Mouse (Mus musculus) cerebellum, adult 2 months (tissue): Measurements from ENCODE around the gene Plcb2.

ENCODE experiments used
- CTCF ChIP-seq: fragments of 200-500 bp; IDR thresholded peaks from 2 replicates; pipeline ENCODE4 v1.5.1; 2011; ENCODE audit warnings: low read depth, mild to moderate bottlenecking, control low read depth, low read length, moderate library complexity, borderline replicate concordance; ENCODE audit not compliant: insufficient read depth
- POLR2A ChIP-seq: fragments of 200-500 bp; IDR thresholded peaks from 2 replicates; pipeline ENCODE4 v1.6.1; 2011; ENCODE audit warnings: low read length, control low read depth, borderline replicate concordance; ENCODE audit not compliant: insufficient read depth

DNA sequence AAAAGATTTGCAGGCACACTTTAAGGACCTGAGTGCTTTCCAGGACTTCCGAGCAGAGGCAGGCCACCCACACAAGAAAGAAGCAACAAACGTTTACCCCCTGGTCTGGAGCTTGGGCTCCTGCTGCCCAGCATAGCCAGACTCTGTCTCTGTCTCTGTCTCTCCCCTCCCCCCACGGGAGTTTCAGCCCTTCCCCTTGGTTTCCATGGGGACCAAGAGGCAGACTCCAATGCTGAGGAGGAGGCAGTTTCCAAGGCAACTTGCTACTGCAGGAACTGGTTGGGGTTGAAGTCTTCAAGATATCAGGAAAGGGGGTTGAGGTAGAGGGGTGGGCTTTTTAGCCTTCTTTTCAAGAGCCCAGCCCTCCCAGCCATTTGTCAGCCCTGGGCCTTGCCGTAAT is 14.0 kb downstream of the Plcb2 start:
- no peak for TF ChIP-seq CTCF
- TF ChIP-seq POLR2A: no peak
